In the genomic region with DNA sequence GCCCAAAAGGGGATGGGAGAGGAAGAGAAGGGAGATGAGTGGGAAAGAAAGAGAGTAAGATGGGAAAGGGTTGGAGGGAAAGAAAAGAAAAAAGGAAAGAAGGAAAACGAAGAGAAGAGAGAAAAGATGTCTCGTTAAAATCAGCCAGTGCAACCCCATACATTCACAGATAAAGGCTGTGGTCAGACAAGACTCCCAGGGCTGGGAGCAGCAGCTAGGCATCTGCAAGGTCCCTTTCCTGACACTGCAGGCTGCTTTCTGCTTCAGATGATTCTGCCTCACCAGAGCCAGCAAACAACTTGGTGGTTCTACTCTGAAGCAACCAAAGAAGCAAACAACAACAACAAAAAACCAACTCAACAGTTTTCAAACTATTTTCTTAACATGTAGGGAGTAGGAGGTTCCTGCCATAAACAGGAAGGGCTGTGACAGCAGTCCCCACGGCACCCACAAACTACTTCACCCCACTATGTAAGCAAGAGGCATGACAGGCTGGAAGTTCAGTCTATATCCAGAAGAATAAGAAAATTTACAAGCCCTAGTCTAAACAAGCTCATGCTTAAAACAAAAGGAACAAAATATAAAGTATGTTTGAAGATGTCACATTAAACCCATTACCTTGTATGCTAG, we compare ENCODE assay signal across 31 mouse cellular contexts. TPM values are rescaled to one million over a fixed set of nuclear protein-coding genes. Genes with fewer than 3 reads are reported as not detected.
DNase-seq lines count a peak whose midpoint lies in the region; ATAC-seq and TF ChIP-seq lines count a peak whose summit lies in the region.
"Had no signal": no experiment of that assay in that cellular context is flagged by ENCODE, and none has a peak within 500 bp of the region (broad histone marks: within the 10 kb centered on the region; RNA-seq: fewer than 3 reads in every experiment).

No protein-coding gene starts in this region.

- peak; percentile 68 for ATAC-seq in activated CD4-positive, CD25-positive, alpha-beta regulatory T cell, adult 4 months
- peak; percentile 52; the same call in 1 of the 2 replicates for ATAC-seq in megakaryocyte-erythroid progenitor cell, adult 5-6 weeks (replicated peaks; ENCODE audit: low FRiP score, low TSS enrichment, poor library complexity, severe bottlenecking)
- ATAC-seq: forebrain, embryonic 16.5 days; hindbrain, postnatal 0 days; intestine, postnatal 0 days; midbrain, embryonic 13.5 days had no signal

- H3K36me3 ChIP-seq in CH12.LX (replicated peaks in 1 of 2; ENCODE audit: control insufficient read depth in 1 of 2, insufficient read depth in 1 of 2, low read length in 1 of 2): no peaks in the 10 kb centered on the region
- H3K36me3 ChIP-seq: embryonic facial prominence, embryonic 12.5 days; heart, embryonic 13.5 days; kidney, embryonic 15.5 days; limb, embryonic 13.5 days; lung, embryonic 15.5 days; midbrain, embryonic 13.5 days had no signal

- peak overlapping the region; percentile 97 for H3K4me2 ChIP-seq in CH12.LX (ENCODE audit: insufficient read depth, low read depth, poor library complexity, severe bottlenecking)
- H3K4me2 ChIP-seq: embryonic facial prominence, embryonic 12.5 days; heart, embryonic 13.5 days; kidney, embryonic 15.5 days; limb, embryonic 13.5 days; liver, embryonic 11.5 days; lung, embryonic 15.5 days; midbrain, embryonic 13.5 days had no signal

- H3K4me1 ChIP-seq in CH12.LX (ENCODE audit: control insufficient read depth in 1 of 2, insufficient read depth in 2 of 2): peaks cover 18 to 48% of the 10 kb centered on the region in 2 experiments
- H3K4me1 ChIP-seq: embryonic facial prominence, embryonic 12.5 days; heart, embryonic 13.5 days; kidney, embryonic 15.5 days; limb, embryonic 13.5 days; lung, embryonic 15.5 days; midbrain, embryonic 13.5 days had no signal

- H3K9me3 ChIP-seq in CH12.LX (replicated peaks; ENCODE audit: low read length): peaks cover 3% of the 10 kb centered on the region
- H3K9me3 ChIP-seq: kidney, embryonic 15.5 days; lung, embryonic 15.5 days had no signal

- H3K27ac ChIP-seq in CH12.LX (ENCODE audit: insufficient read depth, low read depth): peak overlapping the region; percentile 58; the same call in 1 of the 2 replicates
- H3K27ac ChIP-seq: embryonic facial prominence, embryonic 12.5 days; gastrocnemius, adult 2 months; heart, adult 2 months; heart, embryonic 13.5 days; hindbrain, postnatal 0 days; kidney, embryonic 15.5 days; left cerebral cortex, adult 2 months; limb, embryonic 13.5 days; lung, embryonic 15.5 days; midbrain, embryonic 13.5 days; stomach, postnatal 0 days had no signal

- DNase-seq in testis, postnatal 10 days (ENCODE audit: low spot score): peak; percentile 10
- DNase-seq in testis, postnatal 14 days (ENCODE audit: low spot score): no peak
- DNase-seq in CH12.LX (ENCODE audit: extremely low read depth): no peak
- no peak for DNase-seq in adrenal gland, adult 2 months
- DNase-seq in cerebellum, adult 9-11 months: no peak
- no peak for DNase-seq in adrenal gland, adult 18-20 months (ENCODE audit: low spot score in 2 of 2)
- DNase-seq: adrenal gland, postnatal 25 days; B cell, adult 2 months; cerebellum, adult 11-12 months; cerebellum, postnatal 25 days; gastrocnemius, adult 2 months; gastrocnemius, postnatal 36 days; heart, adult 2 months; heart, postnatal 10 days; kidney, postnatal 25 days; right cerebral cortex, adult 18-20 months; spleen, adult 18-20 months had no signal

- no peaks in the 10 kb centered on the region for H3K27me3 ChIP-seq in CH12.LX (replicated peaks)
- H3K27me3 ChIP-seq: embryonic facial prominence, embryonic 12.5 days; heart, embryonic 13.5 days; kidney, embryonic 15.5 days; limb, embryonic 13.5 days; lung, embryonic 15.5 days; midbrain, embryonic 13.5 days had no signal

- TF ChIP-seq RAD21 in CH12.LX (IDR thresholded peaks at IDR 0.05; ENCODE audit: low read depth, low read length): no peak

- H3K79me2 ChIP-seq in CH12.LX (replicated peaks; ENCODE audit: control insufficient read depth, extremely low read depth, insufficient read depth, poor library complexity, severe bottlenecking): no peaks in the 10 kb centered on the region

- no peak for TF ChIP-seq CTCF in CH12.LX (conservative IDR thresholded peaks at IDR 0.05 in 1 of 2, IDR thresholded peaks at IDR 0.05 in 1 of 2; ENCODE audit: low read depth in 2 of 2, low read length in 2 of 2)

- no peak overlapping the region for H3K4me3 ChIP-seq in CH12.LX (replicated peaks in 1 of 3; ENCODE audit: low read depth in 2 of 3, low read length in 2 of 3, poor library complexity in 1 of 3)
- H3K4me3 ChIP-seq: embryonic facial prominence, embryonic 12.5 days; gastrocnemius, adult 2 months; heart, adult 2 months; heart, embryonic 13.5 days; kidney, embryonic 15.5 days; left cerebral cortex, adult 2 months; limb, embryonic 13.5 days; lung, embryonic 15.5 days; midbrain, embryonic 13.5 days had no signal

- no peak for TF ChIP-seq POLR2A in CH12.LX (IDR thresholded peaks at IDR 0.05; ENCODE audit: low read depth, low read length)

- 0 out of 2 replicates have a peak overlapping the region, but pooled peaks have one; percentile 40 for H3K9ac ChIP-seq in CH12.LX (ENCODE audit: insufficient read depth, low read depth)
- H3K9ac ChIP-seq: embryonic facial prominence, embryonic 12.5 days; heart, embryonic 13.5 days; kidney, embryonic 15.5 days; limb, embryonic 13.5 days; lung, embryonic 15.5 days; midbrain, embryonic 13.5 days had no signal

- in situ Hi-C loops in CH12.LX (cut with MboI; ENCODE audit: low pct_ligation_motif_present, low pct_unique_long_range_greater_than_20kb, low sequenced_read_pairs): no loop called here

- no peak for TF ChIP-seq EP300 in CH12.LX (IDR thresholded peaks at IDR 0.05; ENCODE audit: low read length)

- dilution Hi-C loops in CH12.LX (cut with MboI; ENCODE audit: extremely low pct_ligation_motif_present, extremely low pct_unique_long_range_greater_than_20kb, low sequenced_read_pairs): no loop called here

TF ChIP-seq in CH12.LX, 34 proteins besides CTCF, POLR2A, EP300 and RAD21:
- TF ChIP-seq ZMIZ1 (IDR thresholded peaks at IDR 0.05; ENCODE audit: low read depth, low read length) (no peak), E2F4 (IDR thresholded peaks at IDR 0.05; ENCODE audit: insufficient replicate concordance, low read depth, low read length) (no peak), JUND (conservative IDR thresholded peaks at IDR 0.05; ENCODE audit: low read depth, low read length) (no peak), POLR2AphosphoS2 (IDR thresholded peaks at IDR 0.05; ENCODE audit: low read depth, low read length) (no peak), GABPA (IDR thresholded peaks at IDR 0.05; ENCODE audit: insufficient replicate concordance, low read depth, low read length) (no peak), SMC3 (IDR thresholded peaks at IDR 0.05; ENCODE audit: low read depth, low read length) (no peak), CHD1 (IDR thresholded peaks at IDR 0.05; ENCODE audit: low read depth, low read length) (no peak), MAZ (IDR thresholded peaks at IDR 0.05; ENCODE audit: low read depth, low read length) (no peak)

RNA-seq across cellular contexts. Expression of a gene that starts 44.8 kb away (rescaled TPM):
- total RNA-seq in CH12.LX (2012; rRNA removed) (5.0 and 7.3 TPM in 2 replicates), CH12.LX (2014; rRNA removed) (3.6 and 4.1 TPM in 2 replicates)
- 7.9 and 9.4 TPM in 2 replicates for polyA plus RNA-seq in CH12.LX (2012; ENCODE audit: insufficient read length, low read depth)
- 1 to 10 TPM in 1 of 2 experiments, under 1 TPM in 1; 0.62 to 1.0 TPM for polyA plus RNA-seq in activated CD4-positive, CD25-positive, alpha-beta regulatory T cell, adult 4 months (2017; shearing (Covaris generic))
- 1.6 and 1.9 TPM in 2 replicates for total RNA-seq in megakaryocyte-erythroid progenitor cell, adult 5-6 weeks (2014; fragmentation: Nextera tagmentation)
- total RNA-seq in megakaryocyte-erythroid progenitor cell, adult 5-6 weeks (2017): 0.42 and 2.6 TPM in 2 replicates
- total RNA-seq in adrenal gland, adult 2 months (2021): 1 to 10 TPM; 1.7 to 6.2 TPM
- polyA plus RNA-seq in adrenal gland, adult 2 months (2012; rRNA removed): 2.9 and 3.6 TPM in 2 replicates
- total RNA-seq in adrenal gland, adult 18-20 months (2021): 1 to 10 TPM; 1.6 to 1.7 TPM
